Mouse (Mus musculus): ENCODE measurements at regions not wholly inside any gene's neighbourhood (a gene's known extent, or its start where the extent isn't known, plus 50 kb on each side); places are given as distances from the start of the nearest gene placed in this dataset.
A peak's percentile ranks its signal among the peaks of the same experiment; 100 is the strongest.

DNA sequence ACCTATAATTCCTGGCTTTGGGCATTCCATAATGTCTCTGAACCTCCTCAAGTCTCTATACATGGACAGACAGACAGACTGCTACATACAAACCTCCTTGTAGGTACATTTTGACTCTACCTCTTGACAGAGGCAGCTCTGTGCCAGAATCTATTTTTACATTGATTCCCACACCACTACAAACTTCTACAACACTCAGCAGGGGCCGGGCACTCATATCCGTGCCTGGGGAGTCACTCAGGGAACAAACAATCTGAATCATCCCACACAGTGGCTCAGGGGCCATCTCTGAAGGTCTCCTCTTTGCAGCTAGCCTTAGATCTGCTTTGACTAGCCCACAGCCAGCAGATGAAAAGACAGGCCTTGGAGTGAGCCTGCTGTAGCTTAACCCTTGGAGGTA lies 221.9 kb upstream of the Cblb start:
- no peak for TF ChIP-seq CTCF (IDR thresholded peaks at IDR 0.05; ENCODE audit: low read depth)

DNA sequence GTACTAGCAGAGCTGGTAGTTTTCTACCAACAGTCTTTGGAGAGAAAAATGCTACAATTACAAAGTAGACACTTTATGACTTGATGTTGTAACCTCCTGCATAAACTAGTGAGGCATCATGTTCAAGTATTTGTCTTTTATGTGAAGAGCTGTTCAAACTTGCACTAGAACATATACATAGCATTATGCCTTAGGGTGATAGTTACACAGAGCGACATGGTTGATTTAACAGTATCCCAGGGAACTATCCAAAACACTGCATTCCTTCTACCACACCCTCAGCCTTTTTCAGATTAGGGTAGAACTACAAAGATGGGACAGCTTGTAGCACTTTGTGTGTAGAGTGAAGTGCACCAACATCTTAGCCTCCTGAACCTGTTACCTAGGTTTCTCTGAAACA lies 220.0 kb upstream of the Cblb start:
- Histone ChIP-seq H3K9me3 (ENCODE audit: low read depth, low read length) (no peaks in the 10 kb centered on the region), H3K27ac (ENCODE audit: low read depth) (no peak overlapping the region), H3K4me2 (no peak overlapping the region), H3K4me1 (ENCODE audit: insufficient read depth) (no peaks in the 10 kb centered on the region), H3K27me3 (ENCODE audit: insufficient read depth, low read length) (no peaks in the 10 kb centered on the region), H3K36me3 (ENCODE audit: insufficient read depth) (no peaks in the 10 kb centered on the region), H3K9ac (no peak overlapping the region), H3K4me3 (ENCODE audit: low read depth, low read length) (no peak overlapping the region)
- 43% methylated on average over 1 of the region's 1 CpGs for WGBS
- TF ChIP-seq CTCF (IDR thresholded peaks at IDR 0.05; ENCODE audit: low read depth): no peak
- DNase-seq (peak; percentile 2), ATAC-seq (ENCODE audit: insufficient read depth) (peak; percentile 56; the same call in 1 of the 2 replicates)

More for the DNA sequence above, 221.9 kb upstream of the Cblb start:
- DNase-seq (no peak), ATAC-seq (ENCODE audit: insufficient read depth) (no peak)
- Histone ChIP-seq H3K4me2 (no peak overlapping the region), H3K4me1 (ENCODE audit: insufficient read depth) (no peaks in the 10 kb centered on the region), H3K27me3 (ENCODE audit: insufficient read depth, low read length) (no peaks in the 10 kb centered on the region), H3K9me3 (ENCODE audit: low read depth, low read length) (no peaks in the 10 kb centered on the region), H3K27ac (ENCODE audit: low read depth) (no peak overlapping the region), H3K36me3 (ENCODE audit: insufficient read depth) (no peaks in the 10 kb centered on the region), H3K4me3 (ENCODE audit: low read depth, low read length) (no peak overlapping the region), H3K9ac (no peak overlapping the region)
- 77% methylated on average over 2 of the region's 2 CpGs for WGBS

DNA sequence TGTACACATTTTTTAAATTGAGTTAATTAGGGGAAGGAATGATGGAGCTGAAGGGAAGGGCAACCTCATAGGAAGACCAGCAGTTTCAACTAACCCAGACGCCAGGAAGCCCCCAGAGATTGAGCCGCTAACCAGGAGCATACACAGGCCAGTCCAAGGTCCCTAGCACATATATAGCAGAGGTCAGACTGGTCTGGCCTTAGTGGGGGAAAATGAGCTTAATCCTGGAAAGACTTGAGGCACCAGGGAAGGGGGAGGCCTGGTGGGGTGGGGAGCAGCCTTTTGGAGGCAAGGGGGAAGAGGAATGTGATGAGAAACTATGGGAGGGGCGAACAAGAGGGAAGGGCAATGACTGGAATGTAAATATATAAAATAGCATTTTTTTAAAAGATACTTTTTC lies 188.3 kb upstream of the Cblb start:
- 72% methylated on average over 3 of the region's 3 CpGs for WGBS
- H3K27ac ChIP-seq (ENCODE audit: low read depth): no peak overlapping the region
- H3K4me3 ChIP-seq (ENCODE audit: low read depth, low read length): no peak overlapping the region
- DNase-seq (no peak), ATAC-seq (ENCODE audit: insufficient read depth) (no peak)
- TF ChIP-seq CTCF (IDR thresholded peaks at IDR 0.05; ENCODE audit: low read depth): no peak
- no peak overlapping the region for H3K9ac ChIP-seq
- no peaks in the 10 kb centered on the region for H3K9me3 ChIP-seq (ENCODE audit: low read depth, low read length)
- no peaks in the 10 kb centered on the region for H3K36me3 ChIP-seq (ENCODE audit: insufficient read depth)
- H3K4me2 ChIP-seq: no peak overlapping the region
- no peaks in the 10 kb centered on the region for H3K27me3 ChIP-seq (ENCODE audit: insufficient read depth, low read length)
- no peaks in the 10 kb centered on the region for H3K4me1 ChIP-seq (ENCODE audit: insufficient read depth)

DNA sequence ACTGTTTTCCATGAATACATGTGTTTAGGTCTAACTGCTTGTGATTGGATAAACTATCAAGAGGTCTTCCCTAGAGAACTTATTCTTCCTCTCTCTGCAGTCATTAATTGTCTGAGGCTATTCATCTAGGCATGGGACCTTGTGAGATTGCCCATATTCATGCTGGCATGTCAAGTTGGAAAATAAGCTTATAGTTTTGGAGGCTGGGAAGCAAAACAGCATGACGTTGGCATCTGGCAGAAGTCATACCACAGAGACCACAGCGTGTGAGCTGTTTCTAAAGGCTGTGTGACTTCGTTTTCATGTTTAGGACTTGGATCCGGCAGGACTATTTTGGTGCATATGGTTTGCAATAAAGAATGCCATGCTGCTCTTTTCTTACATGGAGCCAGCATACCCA lies 185.5 kb upstream of the Cblb start:
- ATAC-seq (ENCODE audit: insufficient read depth): no peak
- no peak for DNase-seq
- WGBS: 83% methylated on average over 4 of the region's 4 CpGs

DNA sequence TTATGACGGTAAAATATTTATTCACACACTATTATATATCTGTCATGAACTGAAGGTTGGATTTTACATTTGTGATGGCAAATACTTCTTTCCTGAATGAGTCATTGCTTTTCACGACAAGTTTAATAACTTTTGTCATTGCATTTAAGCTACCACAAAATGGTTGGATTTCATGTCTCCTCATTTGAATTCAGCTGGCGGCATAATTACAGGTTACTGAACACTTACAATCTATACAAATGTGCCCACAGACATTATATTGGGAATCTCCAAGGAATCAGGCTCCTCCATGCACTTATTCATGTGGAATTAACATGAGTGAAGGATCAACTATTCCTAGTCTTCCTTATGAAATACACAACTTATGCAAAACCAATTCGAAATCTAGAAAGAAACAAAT lies 150.3 kb upstream of the Cblb start:
- Histone ChIP-seq H3K4me3 (ENCODE audit: low read depth, low read length) (no peak overlapping the region), H3K36me3 (ENCODE audit: insufficient read depth) (no peaks in the 10 kb centered on the region), H3K27ac (ENCODE audit: low read depth) (no peak overlapping the region), H3K4me2 (no peak overlapping the region), H3K9ac (no peak overlapping the region), H3K9me3 (ENCODE audit: low read depth, low read length) (no peaks in the 10 kb centered on the region), H3K4me1 (ENCODE audit: insufficient read depth) (no peaks in the 10 kb centered on the region), H3K27me3 (ENCODE audit: insufficient read depth, low read length) (no peaks in the 10 kb centered on the region)
- 84% methylated on average over 4 of the region's 4 CpGs for WGBS
- ATAC-seq (ENCODE audit: insufficient read depth) (no peak), DNase-seq (no peak)
- no peak for TF ChIP-seq CTCF (IDR thresholded peaks at IDR 0.05; ENCODE audit: low read depth)

More for the DNA sequence above, 185.5 kb upstream of the Cblb start:
- Histone ChIP-seq H3K36me3 (ENCODE audit: insufficient read depth) (no peaks in the 10 kb centered on the region), H3K4me1 (ENCODE audit: insufficient read depth) (no peaks in the 10 kb centered on the region), H3K4me2 (no peak overlapping the region), H3K27ac (ENCODE audit: low read depth) (no peak overlapping the region), H3K4me3 (ENCODE audit: low read depth, low read length) (no peak overlapping the region), H3K9ac (no peak overlapping the region), H3K27me3 (ENCODE audit: insufficient read depth, low read length) (no peaks in the 10 kb centered on the region), H3K9me3 (ENCODE audit: low read depth, low read length) (no peaks in the 10 kb centered on the region)
- no peak for TF ChIP-seq CTCF (IDR thresholded peaks at IDR 0.05; ENCODE audit: low read depth)

DNA sequence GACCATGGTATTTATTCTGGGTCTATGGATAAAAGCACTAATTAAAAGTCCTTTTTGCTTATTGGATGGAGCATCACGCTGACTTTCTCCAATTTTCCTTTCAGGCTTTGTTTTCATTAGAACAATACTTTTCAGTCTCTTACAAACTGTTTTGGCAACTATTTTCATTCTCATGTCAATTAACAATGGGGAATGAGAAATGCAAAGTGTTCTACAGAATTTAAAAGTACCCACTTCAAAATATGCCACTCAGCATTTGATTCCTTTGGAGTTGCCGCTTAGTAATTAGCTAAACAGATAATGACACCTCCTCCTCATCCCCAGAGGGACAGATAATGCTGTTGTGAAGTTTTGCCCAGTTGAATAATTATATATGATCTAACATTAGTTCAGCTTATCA lies 149.9 kb upstream of the Cblb start:
- H3K9me3 ChIP-seq (ENCODE audit: low read depth, low read length): no peaks in the 10 kb centered on the region
- no peak for TF ChIP-seq CTCF (IDR thresholded peaks at IDR 0.05; ENCODE audit: low read depth)
- H3K27ac ChIP-seq (ENCODE audit: low read depth): no peak overlapping the region
- H3K36me3 ChIP-seq (ENCODE audit: insufficient read depth): no peaks in the 10 kb centered on the region
- no peak overlapping the region for H3K4me3 ChIP-seq (ENCODE audit: low read depth, low read length)
- no peak overlapping the region for H3K4me2 ChIP-seq
- H3K27me3 ChIP-seq (ENCODE audit: insufficient read depth, low read length): no peaks in the 10 kb centered on the region
- ATAC-seq (ENCODE audit: insufficient read depth) (no peak), DNase-seq (no peak)
- H3K9ac ChIP-seq: no peak overlapping the region
- WGBS: 76% methylated on average over 2 of the region's 2 CpGs
- no peaks in the 10 kb centered on the region for H3K4me1 ChIP-seq (ENCODE audit: insufficient read depth)

DNA sequence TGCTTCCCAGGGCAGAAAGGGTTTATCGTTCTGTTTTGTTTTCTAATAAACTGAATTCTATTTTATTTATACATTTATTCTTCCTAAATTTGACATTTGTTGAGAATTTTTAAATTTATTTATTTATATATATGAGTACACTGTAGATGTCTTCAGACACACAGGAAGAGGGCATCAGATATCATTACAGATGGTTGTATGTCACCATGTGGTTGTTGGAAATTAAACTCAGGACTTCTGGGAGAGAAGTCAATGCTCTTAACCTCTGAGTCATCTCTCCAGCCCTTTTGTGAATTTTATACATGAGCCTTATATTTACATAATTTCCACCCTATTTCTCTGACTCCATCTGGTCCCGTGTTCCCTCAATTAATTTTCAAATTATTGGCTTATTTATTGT lies 147.2 kb upstream of the Cblb start:
- no peaks in the 10 kb centered on the region for H3K4me1 ChIP-seq (ENCODE audit: insufficient read depth)
- no peak overlapping the region for H3K4me3 ChIP-seq (ENCODE audit: low read depth, low read length)
- no peak for DNase-seq
- no peak for TF ChIP-seq CTCF (IDR thresholded peaks at IDR 0.05; ENCODE audit: low read depth)
- H3K9me3 ChIP-seq (ENCODE audit: low read depth, low read length): no peaks in the 10 kb centered on the region
- no peaks in the 10 kb centered on the region for H3K36me3 ChIP-seq (ENCODE audit: insufficient read depth)
- no peak overlapping the region for H3K4me2 ChIP-seq
- 77% methylated on average over 2 of the region's 2 CpGs for WGBS
- H3K27me3 ChIP-seq (ENCODE audit: insufficient read depth, low read length): no peaks in the 10 kb centered on the region
- H3K27ac ChIP-seq (ENCODE audit: low read depth): no peak overlapping the region
- ATAC-seq (ENCODE audit: insufficient read depth): no peak
- no peak overlapping the region for H3K9ac ChIP-seq

DNA sequence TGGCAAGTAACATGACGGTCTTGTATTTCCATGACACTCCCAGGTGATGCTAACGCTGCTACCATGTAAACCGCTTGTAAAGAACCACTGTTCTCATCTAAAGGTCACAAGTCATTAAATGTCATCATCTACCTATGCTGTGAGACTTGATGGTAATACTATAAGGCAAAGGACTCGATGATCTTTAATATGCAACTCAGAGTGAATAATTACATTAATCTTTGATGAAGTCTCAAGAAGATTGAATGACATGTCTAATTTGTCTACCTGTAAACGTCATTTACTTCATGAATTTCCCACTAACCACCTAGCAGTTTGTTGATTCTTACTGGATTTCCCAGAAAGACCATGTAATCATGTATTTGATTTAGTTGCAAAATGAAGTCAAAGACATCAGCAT lies 143.5 kb upstream of the Cblb start:
- Histone ChIP-seq H3K36me3 (ENCODE audit: insufficient read depth) (no peaks in the 10 kb centered on the region), H3K27ac (ENCODE audit: low read depth) (no peak overlapping the region), H3K9me3 (ENCODE audit: low read depth, low read length) (no peaks in the 10 kb centered on the region), H3K4me3 (ENCODE audit: low read depth, low read length) (no peak overlapping the region), H3K27me3 (ENCODE audit: insufficient read depth, low read length) (no peaks in the 10 kb centered on the region), H3K9ac (no peak overlapping the region), H3K4me2 (no peak overlapping the region), H3K4me1 (ENCODE audit: insufficient read depth) (no peaks in the 10 kb centered on the region)
- ATAC-seq (ENCODE audit: insufficient read depth): no peak
- 83% methylated on average over 5 of the region's 5 CpGs for WGBS
- no peak for TF ChIP-seq CTCF (IDR thresholded peaks at IDR 0.05; ENCODE audit: low read depth)
- DNase-seq: no peak

Measured in lung, embryonic 14.5 days (tissue).